Mouse (Mus musculus): ENCODE measurements around the gene Rtf2. TPM values are rescaled to one million over a fixed set of nuclear protein-coding genes. Genes with fewer than 3 reads are reported as not detected.

Gene Rtf2
- polyA plus RNA-seq, 1 experiment = 56.1 TPM

GRCm38 (mm10) chr2:172413894-172414293 lies 26.5 kb upstream of the Rtf2 start:
- H3ac ChIP-seq (ENCODE audit: control insufficient read depth, insufficient read length, low read depth) = no peak overlapping the region
- H3K79me2 ChIP-seq (ENCODE audit: control insufficient read depth, insufficient read depth) = no peaks in the 10 kb centered on the region
- H3K27me3 ChIP-seq (ENCODE audit: control insufficient read depth, insufficient read depth, insufficient read length) = no peaks in the 10 kb centered on the region
- H3K4me3 ChIP-seq (ENCODE audit: insufficient read depth, poor library complexity, severe bottlenecking) = no peak overlapping the region
- H3K79me3 ChIP-seq (ENCODE audit: low read depth) = no peaks in the 10 kb centered on the region
- no peaks in the 10 kb centered on the region for H3K36me3 ChIP-seq (ENCODE audit: control insufficient read depth, insufficient read depth)
- no peak for TF ChIP-seq USF1 (IDR thresholded peaks at IDR 0.05; ENCODE audit: low read depth)
- no peak for TF ChIP-seq MYOD1 (IDR thresholded peaks at IDR 0.05; ENCODE audit: control insufficient read depth, insufficient read length, low read depth)
- no peak for TF ChIP-seq FOSL1 (IDR thresholded peaks at IDR 0.05; ENCODE audit: insufficient read depth, low read length, poor library complexity, severe bottlenecking)
- no peak for TF ChIP-seq CTCF (IDR thresholded peaks at IDR 0.05; ENCODE audit: control insufficient read depth, insufficient read depth, insufficient read length)
- TF ChIP-seq CEBPB (IDR thresholded peaks at IDR 0.05; ENCODE audit: low read depth) = no peak

DNA sequence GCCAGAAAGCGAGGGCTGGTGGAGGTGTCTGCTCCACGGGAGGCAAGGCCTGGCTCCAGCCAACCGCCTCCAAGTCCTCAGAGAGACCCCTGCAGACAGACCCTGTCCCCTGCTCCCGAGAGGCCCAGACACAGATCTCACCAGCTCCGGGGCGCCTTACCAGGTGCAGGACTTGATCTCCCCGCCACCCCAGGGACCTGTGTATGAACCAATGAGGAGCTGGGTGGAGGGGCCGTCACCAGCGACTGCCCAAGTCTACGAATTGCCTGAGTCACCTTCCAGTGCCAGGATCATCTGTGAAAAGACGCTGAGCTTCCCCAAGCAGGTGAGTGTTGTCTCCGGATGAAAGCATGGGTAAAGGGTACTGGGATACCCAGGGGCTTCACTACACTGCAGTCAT lies 24.1 kb upstream of the Rtf2 start:
- H3K4me3 ChIP-seq (ENCODE audit: insufficient read depth, poor library complexity, severe bottlenecking) = no peak overlapping the region
- no peaks in the 10 kb centered on the region for H3K27me3 ChIP-seq (ENCODE audit: control insufficient read depth, insufficient read depth, insufficient read length)
- TF ChIP-seq MYOD1 (IDR thresholded peaks at IDR 0.05; ENCODE audit: control insufficient read depth, insufficient read length, low read depth) (no peak), CEBPB (IDR thresholded peaks at IDR 0.05; ENCODE audit: low read depth) (no peak), USF1 (IDR thresholded peaks at IDR 0.05; ENCODE audit: low read depth) (no peak), MAX (IDR thresholded peaks at IDR 0.05) (no peak), CTCF (IDR thresholded peaks at IDR 0.05; ENCODE audit: control insufficient read depth, insufficient read depth, insufficient read length) (no peak), MYOG (IDR thresholded peaks at IDR 0.05; ENCODE audit: control insufficient read depth, extremely low read depth, insufficient read length) (no peak), FOSL1 (IDR thresholded peaks at IDR 0.05; ENCODE audit: insufficient read depth, low read length, poor library complexity, severe bottlenecking) (no peak)
- no peak overlapping the region for H3ac ChIP-seq (ENCODE audit: control insufficient read depth, insufficient read length, low read depth)
- no peaks in the 10 kb centered on the region for H3K79me3 ChIP-seq (ENCODE audit: low read depth)
- no peaks in the 10 kb centered on the region for H3K79me2 ChIP-seq (ENCODE audit: control insufficient read depth, insufficient read depth)
- H3K36me3 ChIP-seq (ENCODE audit: control insufficient read depth, insufficient read depth) = no peaks in the 10 kb centered on the region

DNA sequence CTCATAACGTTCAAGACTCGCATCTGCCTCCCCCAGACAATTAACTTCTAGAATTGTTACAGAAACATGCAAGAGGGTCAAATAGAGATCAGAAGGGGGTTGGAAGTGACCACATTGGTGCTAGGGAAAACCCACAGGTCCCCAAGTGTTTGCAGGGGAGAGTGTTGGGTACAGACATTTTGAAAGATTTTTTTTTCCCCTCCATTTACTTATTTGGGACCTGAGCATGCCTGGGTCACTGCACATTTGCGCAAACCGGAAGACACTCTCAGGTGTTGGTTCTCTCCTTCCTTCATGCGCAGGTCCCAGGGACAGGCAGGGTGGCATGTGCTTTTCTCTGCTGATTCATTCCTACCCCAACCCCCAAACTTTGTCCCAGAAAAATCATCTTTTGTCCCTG lies 23.5 kb upstream of the Rtf2 start:
- Histone ChIP-seq H3K36me3 (ENCODE audit: control insufficient read depth, insufficient read depth) (no peaks in the 10 kb centered on the region), H3K27me3 (ENCODE audit: control insufficient read depth, insufficient read depth, insufficient read length) (no peaks in the 10 kb centered on the region), H3ac (ENCODE audit: control insufficient read depth, insufficient read length, low read depth) (no peak overlapping the region), H3K79me3 (ENCODE audit: low read depth) (no peaks in the 10 kb centered on the region), H3K4me3 (ENCODE audit: insufficient read depth, poor library complexity, severe bottlenecking) (no peak overlapping the region), H3K79me2 (ENCODE audit: control insufficient read depth, insufficient read depth) (no peaks in the 10 kb centered on the region)
- no peak for TF ChIP-seq CTCF (IDR thresholded peaks at IDR 0.05; ENCODE audit: control insufficient read depth, insufficient read depth, insufficient read length)
- TF ChIP-seq CEBPB (IDR thresholded peaks at IDR 0.05; ENCODE audit: low read depth) = no peak

DNA sequence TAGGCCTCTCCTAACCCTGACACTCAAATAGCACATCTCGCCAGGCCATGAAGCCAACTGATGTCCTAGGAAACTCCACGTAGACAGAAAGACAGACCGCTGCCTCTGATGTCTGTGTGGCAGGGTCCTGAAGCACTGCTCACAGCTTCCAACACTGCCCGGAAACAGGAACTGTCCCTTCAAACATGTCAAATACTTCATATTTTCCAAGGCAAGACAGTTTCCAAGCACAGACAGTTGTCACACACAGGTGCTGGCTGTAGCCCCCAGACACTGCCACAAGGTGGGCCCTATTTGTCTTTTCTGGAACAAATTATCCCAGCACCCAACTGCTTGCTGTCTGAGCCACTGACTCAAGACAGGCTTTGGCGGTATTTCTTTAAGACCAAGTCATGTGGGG lies 22.1 kb upstream of the Rtf2 start:
- no peak overlapping the region for H3K4me3 ChIP-seq (ENCODE audit: insufficient read depth, poor library complexity, severe bottlenecking)
- no peak overlapping the region for H3ac ChIP-seq (ENCODE audit: control insufficient read depth, insufficient read length, low read depth)
- H3K27me3 ChIP-seq (ENCODE audit: control insufficient read depth, insufficient read depth, insufficient read length) = peaks cover 9% of the 10 kb centered on the region
- TF ChIP-seq USF1 (IDR thresholded peaks at IDR 0.05; ENCODE audit: low read depth) (no peak), MYOD1 (IDR thresholded peaks at IDR 0.05; ENCODE audit: control insufficient read depth, insufficient read length, low read depth) (no peak), MYOG (IDR thresholded peaks at IDR 0.05; ENCODE audit: control insufficient read depth, extremely low read depth, insufficient read length) (no peak), CTCF (IDR thresholded peaks at IDR 0.05; ENCODE audit: control insufficient read depth, insufficient read depth, insufficient read length) (no peak), CEBPB (IDR thresholded peaks at IDR 0.05; ENCODE audit: low read depth) (no peak), FOSL1 (IDR thresholded peaks at IDR 0.05; ENCODE audit: insufficient read depth, low read length, poor library complexity, severe bottlenecking) (no peak), MAX (IDR thresholded peaks at IDR 0.05) (no peak)
- no peaks in the 10 kb centered on the region for H3K36me3 ChIP-seq (ENCODE audit: control insufficient read depth, insufficient read depth)
- H3K79me2 ChIP-seq (ENCODE audit: control insufficient read depth, insufficient read depth) = no peaks in the 10 kb centered on the region
- H3K79me3 ChIP-seq (ENCODE audit: low read depth) = no peaks in the 10 kb centered on the region

GRCm38 (mm10) chr2:172430609-172431008 lies 9.7 kb upstream of the Rtf2 start:
- Histone ChIP-seq H3ac (ENCODE audit: control insufficient read depth, insufficient read length, low read depth) (no peak overlapping the region), H3K79me3 (ENCODE audit: low read depth) (no peaks in the 10 kb centered on the region), H3K36me3 (ENCODE audit: control insufficient read depth, insufficient read depth) (no peaks in the 10 kb centered on the region), H3K4me3 (ENCODE audit: insufficient read depth, poor library complexity, severe bottlenecking) (no peak overlapping the region), H3K27me3 (ENCODE audit: control insufficient read depth, insufficient read depth, insufficient read length) (peaks cover 54% of the 10 kb centered on the region), H3K79me2 (ENCODE audit: control insufficient read depth, insufficient read depth) (no peaks in the 10 kb centered on the region)
- TF ChIP-seq MYOG (IDR thresholded peaks at IDR 0.05; ENCODE audit: control insufficient read depth, extremely low read depth, insufficient read length) = no peak
- TF ChIP-seq FOSL1 (IDR thresholded peaks at IDR 0.05; ENCODE audit: insufficient read depth, low read length, poor library complexity, severe bottlenecking) = no peak
- no peak for TF ChIP-seq CTCF (IDR thresholded peaks at IDR 0.05; ENCODE audit: control insufficient read depth, insufficient read depth, insufficient read length)
- no peak for TF ChIP-seq CEBPB (IDR thresholded peaks at IDR 0.05; ENCODE audit: low read depth)
- TF ChIP-seq USF1 (IDR thresholded peaks at IDR 0.05; ENCODE audit: low read depth) = no peak
- no peak for TF ChIP-seq MYOD1 (IDR thresholded peaks at IDR 0.05; ENCODE audit: control insufficient read depth, insufficient read length, low read depth)
- TF ChIP-seq MAX (IDR thresholded peaks at IDR 0.05) = no peak

DNA sequence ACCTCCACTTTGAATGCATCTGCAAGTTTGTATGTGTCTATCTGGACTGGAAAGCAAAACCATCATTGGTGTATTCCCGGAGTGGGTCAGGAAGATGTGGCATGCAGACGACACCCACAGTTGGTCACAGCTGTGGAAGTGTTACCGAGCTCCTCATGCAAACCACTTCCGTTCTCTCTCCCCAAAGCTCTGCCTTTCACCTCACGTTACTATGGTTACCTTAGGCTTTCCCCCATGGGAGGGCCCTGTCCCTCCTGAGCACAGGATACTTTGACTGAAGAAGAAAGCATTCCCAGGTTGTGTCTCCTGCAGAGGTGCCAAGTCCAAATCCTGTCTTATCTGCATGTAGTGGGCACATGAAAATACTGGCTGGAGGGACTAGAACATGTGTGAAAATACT lies 6.6 kb upstream of the Rtf2 start:
- Histone ChIP-seq H3K4me3 (ENCODE audit: insufficient read depth, poor library complexity, severe bottlenecking) (no peak overlapping the region), H3K79me2 (ENCODE audit: control insufficient read depth, insufficient read depth) (no peaks in the 10 kb centered on the region), H3K27me3 (ENCODE audit: control insufficient read depth, insufficient read depth, insufficient read length) (peaks cover 35% of the 10 kb centered on the region), H3ac (ENCODE audit: control insufficient read depth, insufficient read length, low read depth) (no peak overlapping the region), H3K36me3 (ENCODE audit: control insufficient read depth, insufficient read depth) (no peaks in the 10 kb centered on the region), H3K79me3 (ENCODE audit: low read depth) (no peaks in the 10 kb centered on the region)
- TF ChIP-seq CTCF (IDR thresholded peaks at IDR 0.05; ENCODE audit: control insufficient read depth, insufficient read depth, insufficient read length) (no peak), MYOD1 (IDR thresholded peaks at IDR 0.05; ENCODE audit: control insufficient read depth, insufficient read length, low read depth) (no peak), CEBPB (IDR thresholded peaks at IDR 0.05; ENCODE audit: low read depth) (no peak), MAX (IDR thresholded peaks at IDR 0.05) (no peak), USF1 (IDR thresholded peaks at IDR 0.05; ENCODE audit: low read depth) (no peak), FOSL1 (IDR thresholded peaks at IDR 0.05; ENCODE audit: insufficient read depth, low read length, poor library complexity, severe bottlenecking) (no peak), MYOG (IDR thresholded peaks at IDR 0.05; ENCODE audit: control insufficient read depth, extremely low read depth, insufficient read length) (no peak)
